Mouse (Mus musculus) right cerebral cortex, postnatal 4 days (tissue): ENCODE results near the gene Ccl11.
A peak's percentile ranks its signal among the peaks of the same experiment; 100 is the strongest.

ENCODE experiments used
- DNase-seq: peaks from one replicate; pipeline ENCODE4 v3.0.0-alpha.2; 2022

Ccl11 gene

DNA sequence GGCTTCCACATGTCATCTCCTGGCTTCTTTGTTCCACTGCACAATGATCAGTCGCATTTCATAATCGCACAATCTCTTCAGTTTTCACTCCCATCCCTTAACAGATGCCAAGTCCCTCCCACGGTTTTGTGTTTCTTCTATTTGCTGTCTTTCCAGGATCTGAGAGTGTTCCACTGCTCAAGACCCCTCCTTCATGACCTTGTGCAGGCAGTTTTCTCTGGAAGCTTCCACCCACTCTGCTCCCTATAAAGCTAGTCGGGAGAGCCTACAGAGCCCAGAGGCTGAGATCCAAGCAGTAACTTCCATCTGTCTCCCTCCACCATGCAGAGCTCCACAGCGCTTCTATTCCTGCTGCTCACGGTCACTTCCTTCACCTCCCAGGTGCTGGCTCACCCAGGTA lies at the start of gene Ccl11:
Gene Ccl11, plus strand, starts transcription at position 178 of the 400 bp plus-strand sequence.
- DNase-seq = no peak

DNA sequence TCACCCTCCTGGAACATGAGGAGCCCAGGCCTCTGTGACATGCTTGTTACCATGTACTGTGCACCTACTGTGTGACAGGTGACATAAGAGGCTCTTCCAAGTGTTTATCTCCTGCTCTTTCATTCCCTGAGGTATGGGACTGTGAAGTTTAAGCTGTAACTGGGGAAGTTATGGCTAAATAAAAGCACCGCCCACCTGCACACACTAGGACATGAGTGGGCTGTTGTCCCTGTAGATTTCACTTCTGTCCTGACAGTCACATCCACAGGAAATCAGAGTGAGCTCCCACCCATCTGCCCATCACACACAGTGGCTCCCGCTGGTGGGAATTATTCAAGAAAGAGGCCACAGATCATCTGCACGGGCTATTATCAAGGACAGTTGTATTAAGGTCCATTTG lies 47.5 kb upstream of the Ccl11 start:
- DNase-seq = no peak

DNA sequence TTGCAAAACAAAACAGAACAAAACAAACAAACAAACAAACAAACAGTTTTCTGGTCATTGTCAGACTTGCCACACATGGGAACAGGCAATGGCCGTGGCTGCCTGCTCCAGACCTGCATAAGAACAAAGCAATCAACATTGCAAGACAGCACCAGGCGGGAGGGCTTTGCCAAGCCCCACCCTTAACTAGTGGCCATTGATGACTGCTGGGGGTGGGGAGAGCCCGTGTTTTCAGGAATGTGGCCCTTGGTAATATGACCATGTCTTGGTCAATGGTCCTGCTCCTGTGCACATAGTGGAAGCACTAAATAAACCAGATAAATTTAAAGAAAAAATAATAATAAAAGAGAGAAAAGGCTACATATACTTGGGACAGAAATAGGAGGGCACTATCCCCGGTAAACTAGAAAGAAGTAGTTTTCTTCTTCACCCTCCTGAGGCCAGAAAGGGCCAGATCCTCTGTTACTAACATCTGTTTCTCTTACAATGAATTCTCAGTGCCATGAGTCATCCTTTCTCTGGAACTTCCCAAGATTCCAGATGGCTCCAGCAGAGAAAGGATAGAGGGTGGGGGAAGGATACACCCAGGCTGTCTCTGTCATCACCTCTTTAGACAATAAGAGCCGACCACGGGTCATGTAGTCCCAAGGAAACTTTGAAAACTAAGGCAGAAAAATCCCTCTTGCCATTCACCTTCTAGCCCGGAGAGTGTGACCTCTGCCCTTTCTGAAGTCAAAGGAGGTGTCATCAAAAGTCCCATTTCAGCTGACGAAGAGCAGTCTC lies 46.0 kb upstream of the Ccl11 start:
- DNase-seq = no peak

DNA sequence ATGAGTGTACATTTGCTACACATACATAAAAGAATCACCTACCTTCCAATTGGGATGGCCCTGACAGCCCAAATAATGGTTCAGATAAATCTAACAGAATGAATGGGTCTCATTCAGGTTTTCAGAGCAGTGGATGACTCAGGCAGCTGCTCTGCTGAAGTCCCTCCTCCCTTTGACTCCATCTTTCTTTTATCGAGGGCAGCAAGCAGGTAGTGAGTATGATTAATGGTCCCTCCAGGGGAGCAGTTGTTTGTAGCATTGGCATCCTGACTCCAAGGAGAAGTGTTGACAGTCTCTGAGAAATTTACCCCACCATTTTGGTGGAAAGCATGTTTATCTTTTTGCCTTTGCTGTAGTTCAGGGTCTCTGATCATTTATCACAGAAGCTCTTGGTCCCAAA lies 43.9 kb upstream of the Ccl11 start:
- DNase-seq = no peak

DNA sequence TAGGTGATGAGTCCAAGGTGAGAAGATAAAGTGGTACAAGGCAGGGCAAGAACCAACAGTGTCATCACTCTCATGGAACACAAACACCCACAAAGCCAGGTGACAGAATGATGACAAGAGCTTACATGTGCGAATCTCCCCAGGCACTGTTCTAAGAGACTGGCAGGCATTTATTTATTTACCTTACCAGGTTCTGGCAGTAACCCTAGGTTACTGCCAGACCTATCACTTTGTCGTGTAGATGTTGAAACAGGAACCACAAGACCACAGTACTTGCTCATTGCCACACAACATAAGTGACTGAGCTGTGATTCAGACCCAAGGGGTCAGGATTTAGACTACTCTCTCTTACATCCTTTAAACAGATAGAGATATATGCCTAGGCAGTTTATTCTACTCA lies 42.6 kb upstream of the Ccl11 start:
- no peak for DNase-seq

DNA sequence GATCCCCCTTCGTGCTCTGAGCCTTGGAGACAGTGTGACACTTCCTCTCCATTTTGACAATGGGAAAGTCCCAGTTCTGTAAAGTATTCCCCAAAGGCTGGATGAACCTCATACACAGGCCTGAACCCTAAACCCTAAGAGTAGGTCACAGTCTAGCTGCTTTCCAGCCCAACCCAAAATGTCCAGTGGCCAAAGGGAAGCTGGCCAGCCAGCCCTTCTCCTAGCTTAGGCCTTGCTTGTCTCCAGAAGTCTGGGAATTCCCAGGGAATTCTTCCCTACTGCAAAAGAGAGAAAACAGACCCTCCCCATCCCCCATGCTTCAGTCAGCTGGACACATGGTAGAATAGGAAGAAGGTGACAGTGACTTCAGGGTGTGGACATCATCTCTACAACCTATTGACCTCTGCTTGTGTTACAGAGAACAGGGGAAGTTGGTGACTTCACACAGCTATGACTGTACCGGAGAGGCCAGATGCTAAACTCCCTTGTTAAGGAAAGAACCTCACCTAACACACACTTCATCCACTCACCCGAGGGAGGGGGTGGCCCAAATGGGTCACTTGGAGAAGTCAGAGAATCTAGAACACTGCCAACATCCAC lies 41.3 kb upstream of the Ccl11 start:
- no peak for DNase-seq

DNA sequence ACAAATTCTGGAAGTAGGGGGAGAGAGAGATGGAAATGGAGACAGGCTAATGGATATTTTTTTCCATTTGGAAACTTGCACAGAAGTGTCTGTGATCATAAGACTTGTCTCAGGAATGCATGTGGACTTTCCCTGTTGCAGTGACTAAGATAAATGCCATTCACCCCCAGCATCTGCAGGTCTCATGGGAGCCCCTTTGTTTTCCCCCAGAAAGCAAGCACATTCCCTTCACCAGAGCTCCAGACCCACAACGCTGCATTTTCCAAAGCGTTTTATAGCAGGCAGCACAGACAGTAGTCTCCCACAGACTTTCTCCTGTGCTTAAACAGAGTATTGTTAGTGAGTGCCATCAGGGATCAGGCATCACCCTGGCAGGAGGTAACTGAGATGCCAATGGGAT lies 38.2 kb upstream of the Ccl11 start:
- no peak for DNase-seq

DNA sequence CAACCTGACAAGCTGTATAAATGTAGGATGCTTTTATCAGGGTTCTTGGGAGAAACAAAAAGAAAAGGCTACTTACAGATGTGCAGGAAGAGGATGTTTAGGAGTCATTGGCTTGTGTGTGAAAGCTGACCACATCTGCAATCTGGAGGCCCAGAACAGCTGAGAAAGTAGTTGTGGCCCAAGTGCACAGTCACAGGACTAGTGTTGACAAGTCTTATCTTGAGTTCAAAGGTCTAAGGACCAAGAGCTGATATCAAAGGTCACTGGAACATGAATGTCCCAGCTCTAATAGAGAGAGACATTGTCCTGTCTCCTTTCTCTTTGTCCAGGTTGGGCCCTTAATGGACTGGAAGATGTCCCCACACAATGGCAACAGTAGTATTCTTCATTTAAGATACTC lies 37.8 kb upstream of the Ccl11 start:
- no peak for DNase-seq

DNA sequence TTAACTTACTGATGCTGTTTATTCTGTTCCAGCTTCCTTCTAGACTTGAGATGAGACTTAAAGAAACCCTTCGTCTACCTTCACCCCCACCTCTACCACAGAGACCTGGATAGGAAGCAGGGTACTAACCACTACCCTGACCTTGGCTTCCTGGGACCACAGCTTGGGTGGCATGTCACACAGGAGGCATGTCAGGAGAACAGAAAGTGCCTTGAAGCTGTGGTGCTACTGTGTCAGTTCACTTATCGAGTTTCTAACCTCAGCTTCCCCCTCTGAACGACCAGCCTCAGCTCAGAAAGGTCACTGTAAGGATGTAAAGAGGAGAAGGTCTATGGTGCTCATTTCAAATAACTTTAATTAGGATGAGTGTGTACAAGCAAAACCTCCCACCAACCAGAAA lies 36.2 kb upstream of the Ccl11 start:
- no peak for DNase-seq

DNA sequence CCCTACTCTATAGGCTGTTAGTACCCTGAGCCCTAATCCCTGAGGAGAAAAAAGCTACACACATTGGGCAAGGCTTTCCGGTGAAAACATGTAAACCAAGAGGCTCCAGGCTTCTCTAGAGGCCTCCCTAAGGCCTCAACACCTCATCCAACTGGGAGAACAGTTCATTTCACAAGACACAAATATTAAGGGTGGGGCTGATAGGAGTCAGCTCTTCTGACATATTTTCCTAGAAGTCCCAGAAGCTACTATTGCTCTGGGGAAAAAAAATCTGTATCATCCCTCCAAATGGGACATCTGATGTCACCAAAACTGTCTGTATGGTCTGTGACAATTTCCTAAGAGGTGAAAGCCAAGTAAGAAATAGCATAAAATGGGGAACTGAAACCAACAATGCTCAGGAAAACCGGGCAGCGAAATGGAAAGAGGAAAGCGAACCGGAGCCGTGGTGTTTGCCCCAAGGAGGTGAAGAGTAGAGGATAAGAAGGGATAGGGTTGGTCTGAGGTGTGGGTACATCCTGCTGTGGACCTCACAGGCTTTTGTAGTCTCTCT lies 35.0 kb upstream of the Ccl11 start:
- no peak for DNase-seq

DNA sequence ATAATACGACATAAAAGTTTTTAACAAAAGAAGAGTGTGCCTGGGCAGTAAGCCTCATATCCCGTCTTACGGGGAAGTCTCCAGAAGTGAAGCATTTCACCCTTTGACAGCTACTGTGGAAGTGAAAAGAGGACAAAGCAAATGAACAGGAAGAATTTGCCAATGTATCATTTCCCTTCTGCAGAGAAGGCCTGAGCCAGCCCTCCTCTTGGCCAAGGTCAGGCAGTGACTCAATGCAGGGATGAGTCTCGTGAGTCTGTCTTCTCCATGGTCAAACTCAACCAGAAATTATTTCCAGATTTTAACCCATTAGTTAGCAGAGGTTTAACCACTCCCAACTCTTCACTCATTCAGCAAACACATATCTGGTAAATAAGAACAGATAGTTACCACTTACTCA lies 33.9 kb upstream of the Ccl11 start:
- DNase-seq = no peak

DNA sequence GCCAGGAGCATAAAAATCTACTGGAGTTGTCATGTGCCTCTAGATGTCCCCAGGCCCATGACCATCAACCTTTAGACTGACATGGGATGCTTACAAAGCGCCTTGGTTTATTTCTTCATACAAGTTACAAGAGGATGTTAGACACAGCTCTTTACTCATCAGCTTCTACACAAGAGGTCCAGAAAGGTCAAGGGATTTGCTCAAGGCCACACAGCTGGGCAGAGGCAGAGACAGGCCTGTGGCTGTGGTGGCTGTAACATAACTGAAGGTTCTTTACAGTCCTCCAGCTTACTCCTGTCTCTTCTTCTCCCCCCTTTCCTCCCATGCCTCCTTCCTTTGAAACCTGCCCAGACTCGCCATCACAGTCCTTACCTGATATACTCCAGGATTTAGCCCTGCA lies 27.5 kb upstream of the Ccl11 start:
- DNase-seq = no peak

DNA sequence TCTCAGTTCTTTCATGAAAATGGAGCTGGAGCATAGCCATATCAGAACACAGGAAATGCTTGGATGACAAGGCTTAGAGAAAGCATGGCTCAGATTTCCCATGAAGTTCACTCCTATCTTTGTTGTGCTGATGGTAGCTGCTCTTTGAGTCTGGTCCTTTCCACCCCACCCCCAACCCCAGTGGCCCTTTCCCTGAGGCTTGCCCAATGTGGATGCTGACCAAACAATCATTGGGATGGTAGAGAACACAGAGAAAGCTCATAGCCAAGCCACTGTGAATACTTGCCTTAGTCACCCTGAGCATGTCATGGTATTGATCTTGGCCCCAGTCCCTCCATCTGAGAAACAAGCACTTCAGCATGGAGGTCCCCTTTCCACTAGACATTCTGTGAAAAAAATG lies 25.5 kb upstream of the Ccl11 start:
- DNase-seq = no peak

DNA sequence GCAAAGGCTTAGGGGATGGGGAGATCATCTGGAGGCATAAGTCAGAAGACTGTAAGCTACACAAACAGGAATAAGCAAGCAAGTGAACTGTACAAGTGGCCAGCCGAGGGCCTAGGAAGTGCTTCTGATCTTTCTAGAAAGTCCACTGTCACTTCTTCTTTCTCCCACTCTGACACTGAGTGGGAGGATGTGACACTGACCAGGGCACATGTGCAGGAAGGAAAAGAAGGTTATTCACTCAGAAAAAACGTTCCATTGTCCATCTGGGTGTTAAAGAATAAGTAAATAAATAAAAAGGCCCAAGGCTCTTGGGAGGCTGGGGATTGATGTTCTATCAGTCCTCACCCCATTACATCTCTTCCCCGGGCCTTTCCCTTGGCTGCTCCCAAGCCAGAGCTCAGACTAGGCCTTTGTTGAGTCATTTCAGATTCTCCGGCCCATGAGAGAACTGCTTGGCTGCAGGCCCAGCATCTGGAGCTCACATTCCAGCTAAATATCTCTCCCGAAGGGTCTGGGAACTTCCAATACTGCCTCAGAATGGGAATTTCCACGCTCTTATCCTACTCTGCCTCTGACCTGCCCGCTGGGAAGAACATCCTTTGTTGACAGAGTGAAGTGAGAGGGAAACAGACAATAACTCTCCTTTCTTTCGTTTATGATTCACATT lies 24.8 kb upstream of the Ccl11 start:
- DNase-seq = peak; percentile 19

DNA sequence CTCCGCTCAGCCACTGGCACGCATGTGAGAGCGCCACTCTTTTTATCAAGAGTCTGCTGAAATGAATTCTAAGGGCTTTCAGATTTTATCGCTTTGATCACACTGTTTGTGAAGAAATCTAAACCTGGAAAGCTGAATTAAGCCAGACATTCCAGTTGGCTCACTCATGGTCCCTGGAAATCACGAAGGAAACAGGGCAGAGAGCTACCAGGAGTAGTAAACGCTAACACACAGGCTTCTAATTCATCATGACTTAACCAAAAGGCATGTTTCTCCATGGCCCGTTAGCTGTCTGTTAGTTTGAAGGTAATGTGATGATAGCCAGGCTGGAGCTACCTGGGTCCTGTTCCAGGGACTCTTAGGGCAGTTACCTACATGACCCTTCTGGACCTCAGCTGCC lies 23.2 kb upstream of the Ccl11 start:
- DNase-seq = no peak

DNA sequence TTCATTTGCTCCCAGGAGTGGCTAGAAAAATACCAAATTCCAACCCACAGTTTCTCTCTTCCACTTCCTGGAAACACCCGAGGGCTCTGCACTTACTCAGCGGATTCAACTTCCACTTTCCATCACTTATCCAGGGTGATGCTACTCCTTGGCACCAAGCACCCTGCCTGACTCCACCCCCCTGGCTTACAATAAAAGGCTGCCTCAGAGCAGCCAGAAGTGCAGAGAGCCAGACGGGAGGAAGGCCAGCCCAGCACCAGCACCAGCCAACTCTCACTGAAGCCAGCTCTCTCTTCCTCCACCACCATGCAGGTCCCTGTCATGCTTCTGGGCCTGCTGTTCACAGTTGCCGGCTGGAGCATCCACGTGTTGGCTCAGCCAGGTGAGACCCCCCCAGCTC lies 22.3 kb upstream of the Ccl11 start, which contains the start of gene Ccl2:
Gene Ccl2, plus strand, starts transcription at position 216 of the 400 bp plus-strand sequence.
- DNase-seq = peak; percentile 29

DNA sequence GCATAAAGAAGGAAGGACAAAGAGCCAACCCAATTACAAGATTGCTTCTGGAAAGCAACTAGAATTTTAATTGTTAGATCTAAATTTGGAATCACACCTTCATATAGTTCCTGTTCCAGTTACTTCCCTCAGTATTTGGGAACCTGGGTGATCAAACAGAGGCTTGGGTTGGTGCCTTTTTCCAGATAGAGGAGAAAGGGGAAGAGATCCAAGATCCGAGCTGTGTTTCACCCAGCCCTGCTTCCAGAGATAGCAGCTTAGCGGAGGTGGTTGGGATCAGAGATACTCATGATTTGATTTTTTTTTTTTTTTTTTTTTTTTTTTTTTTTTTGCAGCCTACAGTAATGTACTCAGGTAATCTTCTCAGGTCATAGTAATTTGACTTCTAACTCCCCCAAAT lies 21.8 kb upstream of the Ccl11 start:
- DNase-seq = no peak

DNA sequence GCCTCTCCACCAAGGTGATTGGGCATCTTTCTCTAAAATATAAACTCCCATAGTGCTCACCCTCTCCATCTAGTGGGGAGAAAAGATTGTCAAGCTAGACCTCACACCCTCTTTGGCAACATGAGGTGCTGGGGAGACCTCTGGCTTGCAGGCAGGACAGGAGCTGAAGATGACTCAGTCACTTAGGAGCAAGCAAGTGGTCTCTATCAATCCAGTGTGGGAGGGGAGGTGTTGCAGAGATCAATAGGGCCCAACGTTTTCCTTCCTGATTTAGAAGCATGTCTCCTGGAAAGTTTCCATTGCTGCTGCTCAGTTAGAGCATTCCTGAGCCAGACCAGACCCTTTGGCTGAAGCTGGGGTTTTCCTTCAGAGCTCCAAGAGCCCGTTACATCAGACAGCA lies 19.1 kb upstream of the Ccl11 start, which contains the start of gene Gm17268:
Gene Gm17268, minus strand, starts transcription at position 28 of the 400 bp plus-strand sequence.
- DNase-seq = no peak

DNA sequence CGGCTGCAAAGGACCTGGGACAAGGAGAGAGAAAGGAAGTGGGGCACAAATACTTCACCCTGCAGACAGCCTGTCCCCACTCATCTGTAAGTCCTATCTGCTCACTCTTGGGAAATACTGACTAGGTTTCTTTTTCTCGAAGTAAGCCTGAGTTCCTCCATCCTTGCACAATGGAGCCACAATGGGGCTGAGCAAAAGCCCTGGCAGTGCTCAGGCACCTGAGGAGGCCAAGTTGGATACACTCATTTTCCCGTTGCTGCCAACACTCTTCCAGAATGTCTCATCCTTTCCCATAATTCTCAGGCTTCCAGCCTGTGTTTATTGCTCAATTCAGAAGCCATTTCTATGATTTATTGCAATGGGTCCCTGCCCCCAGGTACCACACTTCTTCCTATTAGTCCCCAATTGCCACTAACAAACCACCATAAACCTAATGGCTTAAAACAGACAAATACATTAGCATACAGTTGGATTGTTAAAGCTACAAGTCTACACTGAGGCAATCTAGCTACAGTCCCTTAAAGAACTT lies 18.4 kb upstream of the Ccl11 start:
- no peak for DNase-seq

DNA sequence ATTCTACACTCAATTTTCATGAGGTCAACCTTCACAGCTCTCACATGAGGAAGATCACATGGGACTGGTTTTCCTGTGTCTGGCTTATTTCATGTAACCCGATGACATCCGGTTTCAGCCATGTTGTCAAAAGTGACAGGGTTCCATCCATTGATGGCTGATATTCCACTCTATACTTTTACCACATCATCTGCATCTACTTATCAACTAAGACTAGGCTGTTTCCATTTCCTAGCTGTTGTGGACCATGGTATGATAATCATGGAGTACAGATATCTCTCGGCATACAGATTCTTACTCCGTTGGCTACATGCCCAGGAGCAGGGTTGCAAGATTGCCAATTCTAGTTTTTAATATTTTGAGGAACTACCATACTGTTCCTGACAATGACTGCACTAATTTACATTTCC lies 15.9 kb upstream of the Ccl11 start:
- DNase-seq = no peak

DNA sequence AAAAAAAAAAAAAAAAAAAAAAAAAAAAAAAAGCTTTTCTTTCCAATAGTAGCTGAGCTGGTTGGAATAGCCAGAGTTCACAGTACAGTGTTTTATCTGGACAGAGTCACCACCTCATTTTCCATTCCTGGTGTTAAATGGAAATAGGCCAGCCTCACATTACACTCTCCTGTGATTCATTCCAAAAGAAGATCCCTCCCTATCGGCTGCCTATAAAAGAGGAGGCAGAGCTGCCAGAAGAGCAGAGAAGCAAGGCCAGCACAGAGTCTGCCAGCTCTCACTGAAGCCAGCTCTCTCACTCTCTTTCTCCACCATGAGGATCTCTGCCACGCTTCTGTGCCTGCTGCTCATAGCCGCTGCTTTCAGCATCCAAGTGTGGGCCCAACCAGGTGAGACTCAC lies 12.2 kb upstream of the Ccl11 start, which contains the start of gene Ccl7:
Gene Ccl7, plus strand, starts transcription at position 242 of the 400 bp plus-strand sequence.
- DNase-seq = peak; percentile 4

DNA sequence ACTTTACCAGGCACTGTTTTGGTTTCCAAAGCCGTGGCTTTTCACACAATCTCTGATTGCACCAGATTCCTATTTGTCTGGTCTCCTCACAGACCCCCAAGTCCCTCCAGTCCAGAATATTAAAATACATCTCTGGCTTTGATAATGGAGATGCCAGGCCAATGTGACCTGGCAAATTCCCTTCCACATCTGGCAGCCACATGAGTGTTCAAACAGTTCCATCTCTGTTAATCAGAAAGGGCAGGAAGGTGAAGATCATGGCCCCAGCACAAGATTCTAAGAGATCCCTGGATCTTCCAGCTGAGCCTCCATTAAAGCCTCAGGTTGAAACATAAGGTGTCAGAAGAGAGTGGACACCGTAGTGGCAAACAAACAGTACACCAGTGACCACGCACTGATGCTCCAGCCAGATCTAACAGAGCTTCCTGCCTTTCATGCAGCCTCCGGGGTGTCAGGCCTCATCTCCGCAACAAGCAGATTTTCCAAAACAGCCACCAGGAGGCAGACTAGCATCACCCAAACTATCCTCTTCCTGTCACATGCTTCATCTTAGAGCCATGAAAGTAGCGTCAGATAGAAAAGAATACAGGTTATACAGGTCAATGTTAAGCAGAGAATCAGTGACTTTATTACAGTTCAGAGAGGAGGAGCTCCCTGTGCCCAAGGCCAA lies 9.7 kb upstream of the Ccl11 start:
- DNase-seq = peak; percentile 22

DNA sequence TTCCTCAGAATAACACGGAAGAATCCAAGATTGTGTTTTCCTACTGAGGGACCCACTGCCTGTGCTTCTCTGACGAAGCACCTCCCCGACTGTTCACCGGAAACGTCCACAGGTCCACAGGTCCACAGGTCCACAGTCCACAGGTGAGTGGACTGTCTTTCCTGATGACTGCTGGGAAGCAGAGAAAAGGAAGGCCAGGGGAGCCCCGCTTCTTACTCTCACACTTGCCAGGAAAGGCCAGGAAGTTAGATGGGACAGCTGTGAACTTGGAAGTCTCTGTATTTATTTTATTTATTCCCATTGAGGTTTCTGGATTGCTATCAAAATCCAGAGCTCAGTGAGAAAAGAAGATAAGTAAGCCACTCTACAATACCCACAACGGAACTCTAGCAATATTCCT lies 3.8 kb upstream of the Ccl11 start:
- no peak for DNase-seq
